Mouse (Mus musculus): ENCODE measurements around the gene Tnr.

- no peak for TF ChIP-seq CTCF (IDR thresholded peaks at IDR 0.05; ENCODE audit: extremely low read depth, insufficient read depth, insufficient read length, insufficient replicate concordance)
- no peak for TF ChIP-seq POLR2A (IDR thresholded peaks at IDR 0.05; ENCODE audit: low read depth, low read length)
These were observed 355.1 kb downstream of the Tnr start for GRCm38 (mm10) chr1:159878681-159879080.
